Mouse (Mus musculus) CD4-positive, CD25-positive, alpha-beta regulatory T cell, adult 4 months (primary cell): ENCODE data around the gene AC140267.1. TPM values are rescaled to one million over a fixed set of nuclear protein-coding genes. Genes with fewer than 3 reads are reported as not detected.

Experiments used
- ATAC-seq: one replicate; pipeline ENCODE4 v1.8.0; 2017
- polyA plus RNA-seq, 2 experiments: library from polyadenylated mRNA; unstranded; fragments of 100-300 nt; shearing (Covaris generic); gene quantifications; one replicate each; pipeline ENCODE4 v1.2.1; 2017

The AC140267.1 gene
- polyA plus RNA-seq, result 10 to 100 TPM in 1 of 2 experiments, not detected in 1; 14.2 TPM

DNA sequence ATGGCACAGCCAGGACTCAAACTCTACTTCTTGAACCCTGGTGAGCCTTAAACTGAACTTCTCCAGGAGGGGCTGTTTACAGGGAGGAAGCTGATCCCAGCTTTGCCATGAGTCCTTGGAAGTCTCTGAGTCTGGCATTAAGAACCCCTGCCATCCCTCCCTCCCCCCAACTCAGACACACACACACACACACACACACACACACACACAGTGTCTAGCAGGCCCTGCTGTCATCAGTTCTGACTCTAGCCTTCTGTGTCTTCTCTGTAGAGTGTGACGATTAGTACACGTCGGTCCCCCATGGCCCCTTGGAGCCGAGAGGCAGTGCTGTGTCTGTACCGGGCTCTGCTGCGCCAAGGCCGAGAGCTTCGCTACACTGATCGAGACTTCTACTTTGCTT is at the start of gene AC140267.1:
TSS of gene AC140267.1 (plus strand) at position 301 of the 400 bp plus-strand sequence.
- ATAC-seq, result no peak

DNA sequence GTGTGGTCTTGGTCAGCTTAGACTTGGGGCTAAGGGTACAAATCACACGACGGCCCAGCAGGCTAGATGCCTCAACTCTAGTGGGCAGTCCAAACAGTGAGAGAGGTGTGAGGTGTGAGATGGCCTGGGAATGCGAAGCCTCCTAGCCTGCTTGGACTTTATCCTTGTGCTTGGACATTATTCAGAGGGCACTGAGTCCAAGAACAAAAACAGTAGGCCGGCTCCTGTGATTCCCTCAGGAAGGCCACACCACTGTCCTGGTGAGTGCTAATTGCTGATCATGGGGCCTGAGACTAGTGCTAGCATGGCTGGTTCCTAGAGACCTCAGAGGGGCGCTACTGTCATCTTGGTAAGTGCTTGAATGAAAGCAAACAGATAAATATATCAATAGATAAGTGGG is 46.7 kb upstream of the AC140267.1 start:
- ATAC-seq, result no peak

- no peak for ATAC-seq
Observed at GRCm38 (mm10) chr15:80190075-80190474, 45.6 kb upstream of the AC140267.1 start.

- ATAC-seq, result peak; percentile 56
Observed at GRCm38 (mm10) chr15:80191585-80192245, 43.9 kb upstream of the AC140267.1 start.

DNA sequence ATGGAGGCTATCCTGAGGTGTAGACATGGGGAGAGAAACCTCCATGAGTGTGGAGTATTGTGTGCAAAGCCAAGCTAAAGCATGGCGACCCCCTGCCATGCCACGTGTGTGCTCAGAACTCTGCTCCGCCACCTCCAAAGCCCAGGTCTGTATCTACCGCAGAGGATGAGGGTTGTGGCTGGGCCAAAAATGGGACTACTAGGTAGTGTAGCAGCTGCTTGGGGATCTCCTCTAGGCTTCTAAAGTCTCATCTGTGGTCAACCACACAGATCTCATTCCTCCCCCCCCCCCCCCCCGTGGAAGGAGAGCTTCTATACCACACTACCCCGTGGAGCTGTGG is 43.4 kb upstream of the AC140267.1 start:
- ATAC-seq, result peak; percentile 80

- ATAC-seq, result peak; percentile 49
Observed at GRCm38 (mm10) chr15:80192847-80193246, 42.8 kb upstream of the AC140267.1 start.

DNA sequence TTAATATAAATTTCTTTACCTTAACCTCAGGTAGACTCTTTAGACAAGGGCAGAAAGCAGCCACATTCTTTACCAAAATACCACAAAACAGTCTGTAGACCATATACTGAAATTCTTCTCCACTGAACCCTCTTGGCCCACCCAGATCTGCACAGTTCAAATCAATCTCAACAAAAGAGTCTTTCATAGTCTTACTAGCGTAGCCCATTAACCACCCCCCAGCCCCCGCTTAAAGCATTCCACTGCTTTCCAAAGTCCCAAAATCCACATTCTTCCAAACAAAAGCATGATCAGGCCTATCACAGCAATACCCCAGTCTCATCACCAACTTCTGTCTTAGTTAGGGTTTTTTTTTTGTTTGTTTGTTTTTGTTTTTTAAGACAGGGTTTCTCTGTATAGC is 36.1 kb upstream of the AC140267.1 start:
- no peak for ATAC-seq

DNA sequence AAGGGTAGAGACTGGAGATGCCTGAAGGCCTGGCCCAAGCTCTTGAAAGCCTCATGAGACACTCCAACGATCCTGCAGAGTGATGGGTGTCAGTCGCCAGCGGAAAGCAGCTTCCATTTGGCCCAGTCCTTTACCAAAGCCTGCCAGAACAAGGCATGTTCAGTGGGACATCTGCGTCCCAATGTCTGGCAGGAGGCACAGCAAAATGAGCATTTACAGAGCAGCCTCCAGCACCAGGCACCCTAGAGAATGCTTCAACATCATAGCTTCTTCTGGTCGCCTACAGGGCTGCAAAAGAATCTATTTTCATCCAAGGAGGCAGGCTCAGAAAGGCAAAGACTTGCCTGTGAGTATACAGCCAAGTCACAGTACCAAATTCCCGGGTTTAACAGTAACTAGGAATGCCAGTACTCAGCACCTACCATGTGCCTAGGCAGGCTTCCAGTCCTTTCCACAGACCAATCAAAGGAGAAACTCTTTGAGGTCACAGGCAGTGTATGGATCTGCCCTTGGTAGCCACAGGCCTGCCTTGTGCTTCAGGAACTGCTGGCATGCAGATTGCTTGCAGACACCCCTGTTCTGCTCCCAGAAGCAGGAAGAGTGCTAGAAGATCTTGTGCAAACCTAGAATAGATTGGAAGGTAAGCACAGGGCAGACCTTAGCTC is 33.4 kb upstream of the AC140267.1 start:
- no peak for ATAC-seq

DNA sequence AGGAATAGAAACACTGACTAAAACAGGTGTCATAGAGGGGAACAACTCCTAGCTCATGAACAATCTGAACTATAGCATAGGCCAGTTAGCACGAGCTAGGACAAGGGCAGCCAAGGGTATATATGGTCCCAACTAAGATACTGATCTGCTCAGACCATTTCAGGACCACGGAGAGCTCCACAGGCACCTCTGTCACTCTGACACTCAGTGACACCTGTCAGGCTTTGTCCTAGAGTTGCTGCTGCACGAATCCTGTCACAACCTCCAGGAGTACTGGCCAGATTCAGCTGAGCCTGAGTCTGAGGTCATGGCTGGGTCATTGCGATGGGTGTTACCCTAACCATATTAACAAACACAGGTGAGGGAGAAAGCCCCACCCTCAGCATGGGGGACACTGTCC is 32.2 kb upstream of the AC140267.1 start:
- no peak for ATAC-seq

DNA sequence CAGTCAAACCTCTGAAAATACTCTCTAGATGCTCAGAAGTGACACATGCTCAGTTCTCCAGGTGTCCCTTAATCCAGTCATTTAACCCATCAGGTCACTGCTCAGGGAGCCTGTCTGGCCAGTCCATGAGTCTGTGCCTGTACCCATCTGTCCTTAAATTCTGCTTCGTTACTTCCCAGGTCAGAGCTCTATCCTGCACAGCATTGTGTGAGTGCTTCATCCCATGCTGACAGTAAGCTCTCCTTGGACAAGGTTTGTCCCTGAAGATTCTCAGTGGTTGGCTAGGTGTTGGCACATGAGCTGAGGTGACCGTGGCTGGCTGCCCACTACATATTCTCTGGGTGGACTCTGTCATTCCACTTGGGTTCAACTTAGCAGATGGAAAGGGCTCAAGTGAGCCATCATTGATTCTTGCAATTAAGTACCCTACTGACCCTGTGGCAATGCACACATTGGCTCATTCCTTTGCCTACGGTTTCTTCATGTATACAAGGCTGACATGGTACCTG is 29.5 kb upstream of the AC140267.1 start:
- no peak for ATAC-seq

- no peak for ATAC-seq
Observed at GRCm38 (mm10) chr15:80208446-80208845, 27.2 kb upstream of the AC140267.1 start.

DNA sequence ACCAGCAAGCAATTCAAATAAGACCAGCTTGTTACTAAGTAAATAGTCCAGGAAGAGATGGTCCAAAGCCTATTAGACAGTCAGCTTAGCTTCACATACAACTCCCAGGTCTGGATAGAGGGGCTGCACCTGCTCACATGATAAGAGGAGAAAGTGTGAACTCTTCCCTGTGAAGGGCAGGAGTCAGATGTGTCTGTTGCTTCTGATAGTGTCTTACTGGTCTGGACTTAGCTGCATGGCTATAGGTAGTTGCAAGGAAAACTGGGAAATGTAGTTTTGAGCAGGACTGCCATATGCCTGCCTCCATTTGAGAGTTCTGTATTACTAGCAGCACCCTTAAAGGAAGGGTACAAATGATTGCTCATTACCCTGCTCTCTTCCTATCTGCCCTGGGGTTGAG is 21.9 kb upstream of the AC140267.1 start:
- ATAC-seq, result no peak

DNA sequence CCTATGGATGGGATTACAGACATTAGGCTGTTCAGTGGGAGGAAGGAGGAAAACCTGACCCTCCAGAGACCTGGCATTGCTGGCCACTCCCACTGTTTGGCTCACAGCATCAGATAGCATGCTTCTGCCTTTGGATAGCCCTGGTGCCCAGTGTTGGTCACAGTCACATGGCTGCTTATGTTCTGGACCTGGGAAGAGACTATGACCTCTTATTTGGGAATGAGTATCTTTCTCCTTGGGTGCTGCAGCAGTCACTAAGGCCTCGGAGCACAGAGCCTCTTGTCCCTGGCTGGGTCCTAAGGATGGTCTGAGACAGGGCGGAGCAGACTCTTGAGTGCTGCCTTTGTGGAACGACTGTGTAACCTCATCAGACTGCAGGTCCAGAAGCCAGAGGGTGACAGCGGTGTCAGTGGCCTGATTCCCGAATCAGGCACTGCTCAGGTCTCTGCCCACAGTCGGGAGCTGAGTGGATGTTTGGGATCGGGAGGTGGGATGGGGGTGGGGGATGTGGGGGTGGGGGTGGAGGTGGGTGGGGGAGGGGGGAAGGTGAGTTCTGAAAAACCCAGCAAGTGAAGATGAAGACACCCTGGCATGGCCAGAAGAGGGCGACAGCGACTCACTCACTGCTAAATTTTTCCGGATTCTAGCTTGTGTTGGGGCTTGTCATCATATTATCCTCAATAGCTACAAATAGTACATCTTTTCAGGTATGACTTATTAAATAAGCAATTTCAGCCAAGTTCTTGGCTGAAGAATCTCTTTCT is 19.7 kb upstream of the AC140267.1 start:
- ATAC-seq, result no peak

DNA sequence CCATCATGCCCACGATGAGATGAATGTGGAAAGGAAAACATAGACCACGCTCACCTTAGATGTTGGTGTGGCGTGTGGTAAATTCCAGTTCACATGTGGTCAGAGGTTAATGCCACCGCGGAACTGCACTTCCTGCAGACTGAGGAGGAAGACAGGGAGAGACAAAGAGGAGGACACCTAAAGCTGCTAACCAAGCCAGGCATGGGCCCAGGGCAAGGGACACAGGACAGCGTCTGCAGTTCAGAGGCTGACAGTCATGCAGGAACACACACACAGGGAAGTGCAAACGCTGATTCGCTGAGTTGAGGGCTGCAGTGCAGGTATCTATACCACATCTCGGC is 19.2 kb upstream of the AC140267.1 start:
- no peak for ATAC-seq

DNA sequence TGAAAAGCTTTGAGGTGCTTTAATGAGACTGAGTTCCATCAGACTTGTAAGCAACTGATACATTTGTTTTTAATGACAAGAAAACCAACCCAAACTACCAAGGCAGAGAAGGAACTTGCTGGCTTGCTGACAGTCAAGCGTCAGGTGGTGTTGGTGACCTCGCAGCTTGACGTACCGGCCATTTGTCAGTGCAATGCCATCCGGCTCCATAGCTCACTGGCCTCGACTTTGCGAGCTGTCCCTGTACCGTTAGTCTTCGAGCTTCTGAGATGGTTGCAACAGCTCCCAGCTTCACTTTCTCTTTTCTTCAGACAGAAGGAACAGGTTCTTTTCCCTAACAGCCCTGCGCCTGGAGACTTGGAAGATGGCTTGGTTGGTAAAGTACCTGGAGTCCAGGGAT is 18.2 kb upstream of the AC140267.1 start:
- ATAC-seq, result no peak

DNA sequence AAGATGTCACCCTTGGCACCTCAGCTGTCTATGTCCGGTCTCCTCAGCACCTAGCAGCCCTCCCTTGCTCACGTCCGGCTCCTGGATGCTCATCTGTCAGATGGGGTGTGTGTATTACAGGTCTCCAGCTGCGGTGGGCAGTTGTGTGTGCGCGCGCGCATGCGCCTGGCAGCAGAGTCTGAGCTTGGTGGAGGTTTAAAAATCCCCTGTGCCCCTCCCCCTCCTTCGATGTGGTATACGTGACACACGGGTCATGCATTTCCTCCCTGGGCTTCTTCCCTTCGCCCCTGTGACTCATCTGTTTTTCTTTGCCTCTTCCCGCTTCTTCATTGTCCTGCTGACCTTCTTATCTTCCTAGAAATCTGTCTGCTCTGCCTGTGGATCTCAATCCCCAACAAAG is 16.4 kb upstream of the AC140267.1 start:
- ATAC-seq, result peak; percentile 86

DNA sequence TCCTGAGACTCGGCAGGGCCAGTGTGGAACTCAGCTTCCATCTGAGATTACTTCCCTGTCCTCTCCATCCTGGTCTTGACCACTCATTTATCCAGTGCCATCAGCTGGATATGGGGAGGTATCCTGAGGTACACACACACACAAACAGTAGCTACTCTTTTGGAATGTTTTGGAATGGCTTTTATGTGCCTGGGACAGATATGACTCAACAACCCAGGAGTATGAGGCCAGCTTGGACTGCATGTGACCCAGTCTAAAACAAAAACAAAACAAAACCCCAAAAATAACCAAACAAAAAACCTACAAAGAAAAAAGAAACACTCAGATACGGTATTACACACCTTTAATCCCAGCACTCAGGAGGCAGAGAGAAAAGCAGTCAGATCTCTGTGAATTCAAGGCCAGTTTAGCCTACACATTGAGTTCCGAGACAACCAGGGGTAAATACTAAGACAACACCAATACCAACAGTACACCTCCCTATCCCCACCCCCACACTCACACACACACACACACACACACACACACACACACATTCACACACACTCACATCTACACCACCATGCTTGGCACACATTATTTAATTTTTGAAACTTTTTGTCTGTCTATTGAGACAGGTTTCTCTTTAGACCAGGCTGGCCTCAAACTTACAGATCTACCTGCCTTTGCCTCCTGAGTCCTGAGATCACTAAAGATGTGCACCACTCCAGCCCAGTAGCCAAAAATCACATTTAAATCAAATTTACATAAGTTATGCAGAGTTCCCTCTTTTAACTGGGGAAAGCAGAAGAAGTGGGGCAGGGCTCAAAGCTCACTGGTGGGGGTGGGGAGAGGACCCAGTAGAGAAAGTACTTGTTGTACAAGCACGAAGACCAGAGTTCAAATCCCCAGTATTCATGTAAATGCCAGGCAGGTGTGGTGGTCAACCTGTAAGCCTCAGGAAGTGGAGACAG is 15.7 kb upstream of the AC140267.1 start:
- no peak for ATAC-seq

DNA sequence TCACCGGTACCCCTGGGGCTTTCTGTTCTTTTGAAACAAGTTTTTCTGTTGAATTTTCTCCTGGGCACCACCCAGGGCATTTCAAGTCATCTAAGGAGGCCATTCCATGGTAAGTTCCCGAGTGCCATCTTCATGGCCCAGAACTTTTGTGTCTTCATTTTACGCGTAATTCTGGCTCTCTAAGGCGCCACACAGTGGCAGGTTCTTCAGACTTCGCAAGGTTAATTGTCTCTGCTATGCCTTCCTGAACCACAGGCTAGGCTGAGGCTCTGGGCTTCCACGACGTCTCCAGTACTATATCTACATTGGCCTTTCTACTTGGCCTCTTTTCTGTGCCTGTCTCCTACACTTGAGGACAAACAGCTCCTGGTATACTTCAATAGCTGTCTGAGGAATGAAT is 14.6 kb upstream of the AC140267.1 start:
- peak; percentile 7 for ATAC-seq

GRCm38 (mm10) chr15:80223751-80224150 is 11.9 kb upstream of the AC140267.1 start:
- ATAC-seq, result no peak

DNA sequence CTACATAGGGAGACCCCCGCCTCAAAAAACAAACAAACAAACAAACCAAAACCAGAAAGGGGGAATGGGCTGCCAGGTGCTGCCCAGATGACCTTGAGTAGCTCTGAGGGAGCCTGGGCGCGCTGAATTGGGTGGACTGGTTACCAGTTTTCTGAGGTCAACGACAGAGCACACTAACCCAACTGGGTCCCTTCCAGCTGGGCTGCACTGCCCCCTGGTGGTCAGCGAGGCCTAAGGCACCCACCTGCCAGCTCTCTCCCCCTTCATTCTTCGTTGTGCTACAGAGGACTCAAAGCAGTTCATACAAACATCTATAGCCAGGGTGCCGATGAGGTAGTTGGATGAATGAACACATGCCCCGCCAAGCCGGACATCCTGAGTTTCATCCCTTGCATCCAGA is 10.4 kb upstream of the AC140267.1 start:
- ATAC-seq, result peak; percentile 80

GRCm38 (mm10) chr15:80225796-80226195 is 9.8 kb upstream of the AC140267.1 start:
- ATAC-seq, result no peak

DNA sequence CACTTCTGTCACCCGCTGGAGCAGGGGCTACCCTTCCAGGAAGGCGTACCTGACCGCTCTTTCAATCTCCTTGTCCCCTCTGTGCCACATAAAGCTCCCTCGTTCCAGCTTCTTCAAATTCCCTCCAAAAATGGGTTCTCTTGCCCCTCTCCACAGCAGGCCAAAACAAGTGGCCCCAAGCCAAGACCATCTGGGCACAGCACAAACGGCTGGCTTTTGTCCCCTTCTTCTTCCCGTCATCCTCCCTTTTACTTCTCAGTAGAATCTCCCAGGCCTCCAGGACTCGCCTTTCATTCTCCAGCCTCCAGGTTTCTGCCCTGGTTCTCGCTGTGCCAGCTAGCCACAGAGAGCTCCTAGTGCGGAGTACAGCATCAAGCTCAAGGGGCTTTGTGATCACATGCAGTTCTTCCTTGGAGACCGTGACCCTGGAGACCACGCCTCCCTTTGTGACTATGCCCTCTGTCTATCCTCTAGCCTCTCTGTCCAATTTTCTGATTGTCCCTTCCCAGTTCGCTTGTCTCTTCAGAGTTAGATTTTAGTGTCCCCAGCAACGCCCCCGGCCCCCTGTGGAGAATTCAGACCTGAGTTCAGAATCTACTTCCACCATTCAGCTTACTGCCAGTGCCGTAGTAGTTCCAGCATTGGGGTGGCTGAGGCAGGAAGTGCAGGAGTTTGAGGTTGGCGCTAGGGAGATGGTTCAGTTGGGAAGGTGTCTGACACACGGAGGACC is 7.4 kb upstream of the AC140267.1 start:
- no peak for ATAC-seq
